Mouse (Mus musculus) urinary bladder, postnatal 25 days (tissue): Measurements from ENCODE around the gene Mpv17l2.

Source experiments
- DNase-seq: peaks from one replicate; pipeline ENCODE4 v3.0.0; 2022; ENCODE audit warnings: low spot score

The Mpv17l2 gene

GRCm38 (mm10) chr8:70721601-70722000 lies 39.1 kb downstream of the Mpv17l2 start:
- DNase-seq: no peak

- peak; percentile 73 for DNase-seq
Measured at GRCm38 (mm10) chr8:70720739-70721138, 40.0 kb downstream of the Mpv17l2 start.

GRCm38 (mm10) chr8:70719796-70720270 lies 40.9 kb downstream of the Mpv17l2 start:
- DNase-seq: no peak

GRCm38 (mm10) chr8:70718297-70718696 lies 42.4 kb downstream of the Mpv17l2 start, which contains the start of gene Gm3336:
Gm3336 (plus strand) TSS chr8:70718543.
- peak; percentile 55 for DNase-seq

GRCm38 (mm10) chr8:70716521-70717400 lies 44.0 kb downstream of the Mpv17l2 start:
- DNase-seq: no peak

DNA sequence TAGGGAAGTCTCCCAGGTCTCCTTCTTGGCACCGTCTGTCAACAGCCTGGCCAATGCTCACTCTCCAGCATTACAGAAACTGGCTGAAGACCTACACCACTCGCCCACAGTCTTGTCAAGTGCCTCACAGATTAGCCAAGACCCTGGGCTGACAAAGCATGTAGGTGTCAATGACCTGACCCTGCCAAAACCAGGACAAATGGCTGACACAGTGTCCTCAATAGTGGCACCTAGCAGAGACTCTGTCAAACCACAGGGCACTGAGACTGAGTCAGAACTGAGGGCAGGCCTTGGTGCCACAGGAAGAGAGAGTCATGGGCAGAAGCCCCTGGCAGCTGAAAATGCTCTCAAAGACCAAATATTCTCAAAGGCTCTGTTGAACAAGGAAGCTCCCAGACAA lies 45.7 kb downstream of the Mpv17l2 start:
- no peak for DNase-seq

- DNase-seq: no peak
Measured at GRCm38 (mm10) chr8:70713991-70714390, 46.8 kb downstream of the Mpv17l2 start.

GRCm38 (mm10) chr8:70711041-70711440 lies 49.7 kb downstream of the Mpv17l2 start:
- DNase-seq: no peak

GRCm38 (mm10) chr8:70710296-70710695 lies 50.5 kb downstream of the Mpv17l2 start:
- DNase-seq: no peak

- DNase-seq: no peak
Measured at GRCm38 (mm10) chr8:70709794-70710193, 51.0 kb downstream of the Mpv17l2 start.
